Mouse (Mus musculus) kidney, embryonic 15.5 days (tissue): ENCODE results near the gene Capg. TPM values are rescaled to one million over a fixed set of nuclear protein-coding genes. Genes with fewer than 3 reads are reported as not detected.
"Not testable (repeated sequence)": the region's sequence is repeated elsewhere in the genome, so short reads cannot be mapped to it uniquely, and the experiment has no call there.

Source experiments
- ATAC-seq: fragments of 200-750 bp; cut with Nextera tagmentation; replicated peaks from 2 replicates; pipeline ENCODE4 v1.8.0; 2017; ENCODE audit warnings: moderate TSS enrichment; ENCODE audit not compliant: low FRiP score
- H3K27ac ChIP-seq: fragments of 300-500 bp; sonication (generic); 2 replicates; pipeline ENCODE4 v1.5.1; 2015; ENCODE audit warnings: mild to moderate bottlenecking, inconsistent platforms
- H3K27me3 ChIP-seq: fragments of 300-500 bp; sonication (generic); 2 replicates; pipeline ENCODE4 v1.6.1; 2015; ENCODE audit warnings: inconsistent platforms
- H3K36me3 ChIP-seq: fragments of 300-500 bp; sonication (generic); 2 replicates; pipeline ENCODE4 v1.6.1; 2015; ENCODE audit warnings: inconsistent platforms
- H3K4me1 ChIP-seq: fragments of 300-500 bp; sonication (generic); 2 replicates; pipeline ENCODE4 v1.6.1; 2015; ENCODE audit warnings: inconsistent platforms
- H3K4me2 ChIP-seq: fragments of 300-500 bp; sonication (generic); 2 replicates; pipeline ENCODE4 v1.6.1; 2015; ENCODE audit warnings: moderate library complexity, mild to moderate bottlenecking, inconsistent platforms
- H3K4me3 ChIP-seq: fragments of 300-500 bp; sonication (generic); replicated peaks from 2 replicates; pipeline ENCODE4 v1.5.1; 2015; ENCODE audit warnings: mild to moderate bottlenecking, inconsistent platforms
- H3K9ac ChIP-seq: fragments of 300-500 bp; sonication (generic); 2 replicates; pipeline ENCODE4 v1.6.1; 2015; ENCODE audit warnings: mild to moderate bottlenecking, inconsistent platforms
- H3K9me3 ChIP-seq: fragments of 300-500 bp; sonication (generic); replicated peaks from 2 replicates; pipeline ENCODE4 v1.6.1; 2016; ENCODE audit warnings: inconsistent platforms
- WGBS: fragments of 180-500 bp; shearing (Covaris S2); methylation state at CpG from one replicate; pipeline ENCODE4 v1.1.7; 2015; ENCODE audit warnings: mixed read lengths; 5-methylcytosine and 5-hydroxymethylcytosine counted together
- polyA plus RNA-seq: library from polyadenylated mRNA; unstranded; fragments of >200 nt; fragmentation: Nextera tagmentation; extraction: Ambion mirVana; gene quantifications from 2 replicates; pipeline ENCODE4 v1.2.1, GENCODE M21; 2015

Capg gene
- polyA plus RNA-seq, 1 experiment from 2014 or later: 70.7 TPM

- ATAC-seq: no peak
- Histone ChIP-seq H3K9me3 (no peaks in the 10 kb centered on the region), H3K27me3 (no peaks in the 10 kb centered on the region), H3K9ac (no peak overlapping the region), H3K4me1 (peaks cover 17% of the 10 kb centered on the region), H3K27ac (no peak overlapping the region), H3K4me3 (no peak overlapping the region), H3K36me3 (no peaks in the 10 kb centered on the region), H3K4me2 (no peak overlapping the region)
- 30% methylated on average over 8 of the region's 8 CpGs for WGBS
These were observed 24.9 kb upstream of the Capg start for GRCm38 (mm10) chr6:72519303-72519702.

- WGBS: 11% methylated on average over 10 of the region's 10 CpGs
- H3K36me3 ChIP-seq: no peaks in the 10 kb centered on the region
- peak overlapping the region; percentile 31 for H3K4me2 ChIP-seq
- H3K27ac ChIP-seq: peak overlapping the region; percentile 54
- peaks cover 17% of the 10 kb centered on the region for H3K4me1 ChIP-seq
- no peak overlapping the region for H3K9ac ChIP-seq
- no peaks in the 10 kb centered on the region for H3K27me3 ChIP-seq
- H3K4me3 ChIP-seq: no peak overlapping the region
- no peaks in the 10 kb centered on the region for H3K9me3 ChIP-seq
- ATAC-seq: peak; percentile 72; the same call in 1 of the 2 replicates
These were observed 24.1 kb upstream of the Capg start for GRCm38 (mm10) chr6:72519892-72520663.

- Histone ChIP-seq H3K4me1 (peaks cover 17% of the 10 kb centered on the region), H3K9ac (no peak overlapping the region), H3K36me3 (no peaks in the 10 kb centered on the region), H3K27ac (no peak overlapping the region), H3K9me3 (no peaks in the 10 kb centered on the region), H3K4me3 (no peak overlapping the region), H3K4me2 (no peak overlapping the region), H3K27me3 (no peaks in the 10 kb centered on the region)
- WGBS: 91% methylated on average over 5 of the region's 5 CpGs
- ATAC-seq: no peak
These were observed 23.3 kb upstream of the Capg start for GRCm38 (mm10) chr6:72520904-72521303.

- Histone ChIP-seq H3K27ac (peak within 1 kb of the TSS; percentile 54; the same call in 1 of the 2 replicates), H3K9me3 (no peaks in the 10 kb centered on the region), H3K4me3 (no peak within 1 kb of the TSS), H3K27me3 (no peaks in the 10 kb centered on the region), H3K9ac (no peak within 1 kb of the TSS), H3K4me1 (peaks cover 17% of the 10 kb centered on the region), H3K36me3 (no peaks in the 10 kb centered on the region), H3K4me2 (no peak within 1 kb of the TSS)
- no peak for ATAC-seq
- 88% methylated on average over 5 of the region's 5 CpGs for WGBS
These were observed 22.6 kb upstream of the Capg start, which contains the start of gene Sh2d6 for GRCm38 (mm10) chr6:72521607-72522006. TSS of gene Sh2d6 (minus strand) at chr6:72521707.

- Histone ChIP-seq H3K9ac (no peak overlapping the region), H3K9me3 (no peaks in the 10 kb centered on the region), H3K4me1 (peaks cover 17% of the 10 kb centered on the region), H3K27ac (no peak overlapping the region), H3K36me3 (no peaks in the 10 kb centered on the region), H3K4me3 (no peak overlapping the region), H3K4me2 (no peak overlapping the region), H3K27me3 (no peaks in the 10 kb centered on the region)
- ATAC-seq: no peak
- 63% methylated on average over 5 of the region's 5 CpGs for WGBS
These were observed 21.9 kb upstream of the Capg start for GRCm38 (mm10) chr6:72522288-72522687.

GRCm38 (mm10) chr6:72523222-72523621, 21.0 kb upstream of the Capg start:
- Histone ChIP-seq H3K36me3 (no peaks in the 10 kb centered on the region), H3K9me3 (no peaks in the 10 kb centered on the region), H3K9ac (no peak overlapping the region), H3K27ac (no peak overlapping the region), H3K4me2 (no peak overlapping the region), H3K4me1 (peaks cover 17% of the 10 kb centered on the region), H3K4me3 (no peak overlapping the region), H3K27me3 (no peaks in the 10 kb centered on the region)
- ATAC-seq: no peak
- WGBS: 79% methylated on average over 4 of the region's 4 CpGs

GRCm38 (mm10) chr6:72524160-72524559, 20.0 kb upstream of the Capg start:
- Histone ChIP-seq H3K36me3 (no peaks in the 10 kb centered on the region), H3K27ac (no peak overlapping the region), H3K4me2 (no peak overlapping the region), H3K9me3 (no peaks in the 10 kb centered on the region), H3K27me3 (no peaks in the 10 kb centered on the region), H3K9ac (no peak overlapping the region), H3K4me3 (no peak overlapping the region), H3K4me1 (peaks cover 14% of the 10 kb centered on the region)
- WGBS: 77% methylated on average over 2 of the region's 2 CpGs
- no peak for ATAC-seq

GRCm38 (mm10) chr6:72527070-72527469, 17.1 kb upstream of the Capg start:
- H3K9ac ChIP-seq: no peak overlapping the region
- H3K9me3 ChIP-seq: no peaks in the 10 kb centered on the region
- WGBS: 90% methylated on average over 4 of the region's 4 CpGs
- H3K36me3 ChIP-seq: no peaks in the 10 kb centered on the region
- H3K4me3 ChIP-seq: no peak overlapping the region
- H3K4me1 ChIP-seq: no peaks in the 10 kb centered on the region
- no peak overlapping the region for H3K4me2 ChIP-seq
- no peak overlapping the region for H3K27ac ChIP-seq
- no peak for ATAC-seq
- H3K27me3 ChIP-seq: no peaks in the 10 kb centered on the region

- whole genome bisulfite sequencing: 73% methylated on average over 10 of the region's 10 CpGs
- Histone ChIP-seq H3K4me1 (peaks cover 3% of the 10 kb centered on the region; the same call in 1 of the 2 replicates), H3K36me3 (no peaks in the 10 kb centered on the region), H3K4me2 (no peak overlapping the region), H3K27me3 (no peaks in the 10 kb centered on the region), H3K9ac (no peak overlapping the region), H3K4me3 (no peak overlapping the region), H3K27ac (no peak overlapping the region), H3K9me3 (no peaks in the 10 kb centered on the region)
- no peak for ATAC-seq
These were observed 15.6 kb upstream of the Capg start for GRCm38 (mm10) chr6:72528410-72529151.

GRCm38 (mm10) chr6:72532580-72532979, 11.6 kb upstream of the Capg start:
- Histone ChIP-seq H3K4me2 (no peak overlapping the region), H3K27ac (no peak overlapping the region), H3K9ac (no peak overlapping the region), H3K4me3 (no peak overlapping the region), H3K27me3 (no peaks in the 10 kb centered on the region), H3K36me3 (no peaks in the 10 kb centered on the region), H3K4me1 (peaks cover 15% of the 10 kb centered on the region), H3K9me3 (no peaks in the 10 kb centered on the region)
- 78% methylated on average over 4 of the region's 4 CpGs for WGBS
- ATAC-seq: no peak

GRCm38 (mm10) chr6:72533555-72533954, 10.6 kb upstream of the Capg start:
- not testable (repeated sequence) for H3K9me3 ChIP-seq, H3K4me3 ChIP-seq, H3K27me3 ChIP-seq, H3K36me3 ChIP-seq, H3K9ac ChIP-seq, H3K4me2 ChIP-seq
- Histone ChIP-seq H3K27ac (0 out of 2 replicates have a peak overlapping the region, but pooled peaks have one; percentile 51), H3K4me1 (peaks cover 24% of the 10 kb centered on the region)
- peak; percentile 59 for ATAC-seq
- WGBS: 35% methylated on average over 1 of the region's 1 CpGs

GRCm38 (mm10) chr6:72534035-72534809, 10.0 kb upstream of the Capg start:
- Histone ChIP-seq H3K4me3 (no peak overlapping the region), H3K4me1 (peaks cover 26% of the 10 kb centered on the region), H3K9me3 (no peaks in the 10 kb centered on the region), H3K27ac (peak overlapping the region; percentile 51; the same call in 1 of the 2 replicates), H3K4me2 (no peak overlapping the region), H3K27me3 (no peaks in the 10 kb centered on the region), H3K36me3 (no peaks in the 10 kb centered on the region), H3K9ac (no peak overlapping the region)
- WGBS: 34% methylated on average over 9 of the region's 9 CpGs
- no peak for ATAC-seq
